Mouse (Mus musculus) lung, postnatal 0 days (tissue): ENCODE data around the gene Nsun2. TPM values are rescaled to one million over a fixed set of nuclear protein-coding genes. Genes with fewer than 3 reads are reported as not detected.
"Not testable (repeated sequence)": the region's sequence is repeated elsewhere in the genome, so short reads cannot be mapped to it uniquely, and the experiment has no call there.

Experiments
- ATAC-seq: fragments of 200-750 bp; cut with Nextera tagmentation; 2 replicates; pipeline ENCODE4 v1.8.0; 2017; ENCODE audit warnings: moderate library complexity
- DNase-seq: peaks from one replicate; pipeline ENCODE4 v3.0.0-alpha.2; 2016; ENCODE audit warnings: low spot score
- H3K27ac ChIP-seq: fragments of 300-500 bp; sonication (generic); 2 replicates; pipeline ENCODE4 v1.5.1; 2014; ENCODE audit warnings: antibody characterized with exemption, mild to moderate bottlenecking, low read length, mixed read lengths
- H3K27me3 ChIP-seq: fragments of 300-500 bp; sonication (generic); replicated peaks from 2 replicates; pipeline ENCODE4 v1.6.1; 2014; ENCODE audit warnings: low read length, mixed read lengths; ENCODE audit not compliant: insufficient read depth
- H3K36me3 ChIP-seq: fragments of 300-500 bp; sonication (generic); 2 replicates; pipeline ENCODE4 v1.6.1; 2014; ENCODE audit warnings: low read length, mixed read lengths; ENCODE audit not compliant: insufficient read depth
- H3K4me1 ChIP-seq: fragments of 300-500 bp; sonication (generic); 2 replicates; pipeline ENCODE4 v1.6.1; 2014; ENCODE audit warnings: antibody characterized with exemption, low read depth, low read length, mixed read lengths; ENCODE audit not compliant: insufficient read depth
- H3K4me2 ChIP-seq: fragments of 300-500 bp; sonication (generic); replicated peaks from 2 replicates; pipeline ENCODE4 v1.6.1; 2014; ENCODE audit warnings: low read depth, mild to moderate bottlenecking, low read length, moderate library complexity, mixed read lengths
- H3K4me3 ChIP-seq: fragments of 300-500 bp; sonication (generic); 2 replicates; pipeline ENCODE4 v1.5.1; 2014; ENCODE audit warnings: low read depth, low read length
- H3K9ac ChIP-seq: fragments of 300-500 bp; sonication (generic); replicated peaks from 2 replicates; pipeline ENCODE4 v1.6.1; 2014; ENCODE audit warnings: low read depth, mild to moderate bottlenecking
- H3K9me3 ChIP-seq: fragments of 300-500 bp; sonication (generic); 2 replicates; pipeline ENCODE4 v1.6.1; 2016; ENCODE audit warnings: low read length, mixed read lengths
- CTCF ChIP-seq: IDR thresholded peaks from 2 replicates; pipeline ENCODE4 v1.5.1; 2016; ENCODE audit warnings: antibody characterized with exemption, mild to moderate bottlenecking
- EP300 ChIP-seq: IDR thresholded peaks from 2 replicates; pipeline ENCODE4 v1.6.1; 2016; ENCODE audit warnings: antibody characterized with exemption, mild to moderate bottlenecking, control low read depth
- WGBS: fragments of 180-500 bp; shearing (Covaris S2); extraction: QIAGEN DNeasy Blood & Tissue Kit; methylation state at CpG from one replicate; pipeline ENCODE4 v1.1.7; 2014; 5-methylcytosine and 5-hydroxymethylcytosine counted together
- polyA plus RNA-seq: library from polyadenylated mRNA; unstranded; fragments of >200 nt; fragmentation: Nextera tagmentation; extraction: Ambion mirVana; gene quantifications from 2 replicates; pipeline ENCODE4 v1.2.1, GENCODE M21; 2015

The Nsun2 gene
- polyA plus RNA-seq, 1 experiment from 2014 or later = 34.7 TPM

GRCm38 (mm10) chr13:69559291-69559961 lies 25.9 kb downstream of the Nsun2 start:
- no peaks in the 10 kb centered on the region for H3K36me3 ChIP-seq
- no peaks in the 10 kb centered on the region for H3K4me1 ChIP-seq
- no peaks in the 10 kb centered on the region for H3K27me3 ChIP-seq
- no peaks in the 10 kb centered on the region for H3K9me3 ChIP-seq
- no peak overlapping the region for H3K9ac ChIP-seq
- TF ChIP-seq CTCF (no peak), EP300 (no peak)
- H3K27ac ChIP-seq = no peak overlapping the region
- WGBS = 37% methylated on average over 13 of the region's 13 CpGs
- peak; percentile 41 for ATAC-seq
- peak; percentile 12 for DNase-seq
- H3K4me3 ChIP-seq = no peak overlapping the region
- no peak overlapping the region for H3K4me2 ChIP-seq

DNA sequence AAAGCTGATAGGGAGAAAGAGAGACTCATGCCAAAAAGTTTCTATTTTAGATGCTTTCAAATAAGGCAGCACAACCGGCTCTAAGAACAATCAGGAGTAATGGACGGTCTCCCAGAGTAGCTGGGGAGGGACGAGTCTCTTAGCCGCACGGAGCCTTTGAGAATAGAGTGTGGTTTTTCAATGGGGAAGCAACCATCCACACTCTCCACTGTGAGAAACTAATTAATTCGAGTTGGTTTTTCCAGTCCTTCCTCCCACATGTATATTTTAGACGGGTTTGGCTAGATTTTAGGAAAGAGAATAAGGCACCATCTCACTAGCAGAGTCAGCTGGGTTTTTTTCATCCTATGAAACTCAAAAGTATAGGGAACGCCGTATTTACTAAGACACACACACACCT lies 28.5 kb downstream of the Nsun2 start:
- no peak for TF ChIP-seq EP300
- DNase-seq (no peak), ATAC-seq (no peak)
- Histone ChIP-seq H3K9me3 (no peaks in the 10 kb centered on the region), H3K9ac (no peak overlapping the region), H3K4me2 (no peak overlapping the region), H3K27me3 (no peaks in the 10 kb centered on the region), H3K4me3 (no peak overlapping the region), H3K4me1 (no peaks in the 10 kb centered on the region), H3K27ac (no peak overlapping the region), H3K36me3 (no peaks in the 10 kb centered on the region)
- WGBS = 82% methylated on average over 9 of the region's 9 CpGs

- Histone ChIP-seq H3K4me3 (no peak overlapping the region), H3K36me3 (no peaks in the 10 kb centered on the region), H3K9me3 (no peaks in the 10 kb centered on the region), H3K4me2 (no peak overlapping the region), H3K27me3 (no peaks in the 10 kb centered on the region), H3K27ac (no peak overlapping the region), H3K4me1 (no peaks in the 10 kb centered on the region), H3K9ac (no peak overlapping the region)
- ATAC-seq (no peak), DNase-seq (no peak)
- 64% methylated on average over 12 of the region's 12 CpGs for WGBS
- TF ChIP-seq EP300 (no peak), CTCF (no peak)
Observed at GRCm38 (mm10) chr13:69562654-69563574, 29.4 kb downstream of the Nsun2 start.

- Histone ChIP-seq H3K4me2 (no peak overlapping the region), H3K4me3 (no peak overlapping the region), H3K27me3 (no peaks in the 10 kb centered on the region), H3K4me1 (no peaks in the 10 kb centered on the region), H3K9me3 (no peaks in the 10 kb centered on the region), H3K27ac (no peak overlapping the region), H3K9ac (no peak overlapping the region), H3K36me3 (no peaks in the 10 kb centered on the region)
- ATAC-seq = no peak
- WGBS = 62% methylated on average over 3 of the region's 3 CpGs
- TF ChIP-seq CTCF (no peak), EP300 (no peak)
- no peak for DNase-seq
Observed at GRCm38 (mm10) chr13:69563905-69564304, 30.4 kb downstream of the Nsun2 start.

DNA sequence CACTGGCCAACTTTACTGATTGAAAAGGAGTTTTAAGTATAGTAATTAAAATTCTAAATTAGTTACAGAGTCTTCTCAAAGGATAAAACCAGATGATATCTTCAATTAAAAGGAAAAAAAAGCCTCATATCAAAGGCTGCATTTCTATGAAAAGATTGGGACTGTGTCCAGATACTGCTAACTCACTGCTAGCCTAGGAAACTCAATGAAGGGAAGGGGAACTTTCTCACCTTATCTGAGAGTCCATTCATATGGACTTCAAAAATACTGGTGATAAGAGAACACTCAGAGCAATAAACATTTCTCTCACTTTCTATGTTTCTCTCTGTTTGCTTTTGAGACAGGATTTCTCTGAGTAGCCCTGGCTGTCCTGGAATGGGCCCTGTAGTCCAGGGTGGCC lies 31.0 kb downstream of the Nsun2 start:
- ATAC-seq (no peak), DNase-seq (no peak)
- H3K27me3 ChIP-seq = no peaks in the 10 kb centered on the region
- H3K4me2 ChIP-seq = no peak overlapping the region
- no peak overlapping the region for H3K27ac ChIP-seq
- no peak overlapping the region for H3K9ac ChIP-seq
- H3K4me3 ChIP-seq = no peak overlapping the region
- no peak for TF ChIP-seq EP300
- TF ChIP-seq CTCF = no peak
- H3K9me3 ChIP-seq = no peaks in the 10 kb centered on the region
- H3K36me3 ChIP-seq = no peaks in the 10 kb centered on the region
- no peaks in the 10 kb centered on the region for H3K4me1 ChIP-seq

DNA sequence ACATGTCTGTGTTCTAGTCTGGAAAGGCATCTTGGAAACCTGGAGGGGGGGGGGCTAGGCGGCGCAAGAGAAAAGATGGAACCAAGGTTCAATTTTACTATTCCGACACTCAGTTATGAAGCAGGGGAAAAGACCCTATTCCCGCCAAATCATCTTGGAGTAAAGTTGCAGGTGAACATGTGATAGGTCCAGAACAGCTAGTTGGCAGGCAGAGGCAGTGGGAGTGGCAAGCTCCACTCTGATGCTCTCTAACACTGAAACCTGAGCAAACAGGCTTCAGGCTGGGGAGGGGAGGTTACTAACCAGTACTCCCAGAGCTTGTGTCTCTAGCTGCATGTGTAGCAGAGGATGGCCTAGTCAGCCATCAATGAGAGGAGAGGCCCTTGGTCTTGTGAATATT lies 31.9 kb downstream of the Nsun2 start:
- H3K27me3 ChIP-seq = not testable (repeated sequence)

More for the DNA sequence above, 31.9 kb downstream of the Nsun2 start:
- not testable (repeated sequence) for DNase-seq, H3K27ac ChIP-seq, H3K4me1 ChIP-seq, H3K9me3 ChIP-seq, H3K4me3 ChIP-seq, H3K36me3 ChIP-seq, H3K4me2 ChIP-seq, H3K9ac ChIP-seq, ATAC-seq
- WGBS = 99% methylated on average over 4 of the region's 4 CpGs
